Mouse (Mus musculus): Measurements from ENCODE around the gene Arrdc4.

- TF ChIP-seq POLR2A (IDR thresholded peaks at IDR 0.05; ENCODE audit: borderline replicate concordance, control insufficient read depth, low read depth, low read length) (no peak), CTCF (IDR thresholded peaks at IDR 0.05; ENCODE audit: control insufficient read depth, insufficient read depth, low read length) (no peak)
Observed at GRCm38 (mm10) chr7:68717498-68717897, 31.5 kb downstream of the Arrdc4 start.

Data from bone marrow, adult 2 months (tissue).